Mouse (Mus musculus) stomach, postnatal 0 days (tissue): Measurements from ENCODE around the gene Gli3.

Experiments used
- CTCF ChIP-seq: IDR thresholded peaks from 2 replicates; pipeline ENCODE4 v1.5.1; 2016; ENCODE audit warnings: antibody characterized with exemption, low read depth, mild to moderate bottlenecking, moderate library complexity
- EP300 ChIP-seq: optimal IDR thresholded peaks from 2 replicates; pipeline ENCODE3; 2016; ENCODE audit warnings: antibody characterized with exemption

- TF ChIP-seq CTCF (no peak), EP300 (no peak)
These were observed at the start of gene Gli3 for GRCm38 (mm10) chr13:15462830-15463491.
